Mouse (Mus musculus) sigmoid colon, adult 10 weeks (tissue): ENCODE data around the gene Gm15319. TPM values are rescaled to one million over a fixed set of nuclear protein-coding genes. Genes with fewer than 3 reads are reported as not detected.

Experiments
- polyA plus RNA-seq: library from polyadenylated mRNA; stranded (reverse); fragments of 350-450 nt; fragmentation: Illumina TruSeq; extraction: RNeasy Lipid Tissue Mini Kit (QIAGEN cat#74804); gene quantifications from one replicate; pipeline ENCODE4 v1.2.3, GENCODE M21; 2014; ENCODE audit warnings: low read depth, low replicate concordance

The Gm15319 gene
- polyA plus RNA-seq: 0.19 TPM

GRCm38 (mm10) chr8:20363110-20363509 is at the start of gene Gm15319:
Gene Gm15319 (minus strand): TSS chr8:20363210.

